Mouse (Mus musculus) intestine, postnatal 0 days (tissue): ENCODE data around the gene Poc1b. TPM values are rescaled to one million over a fixed set of nuclear protein-coding genes. Genes with fewer than 3 reads are reported as not detected.
A peak's percentile ranks its signal among the peaks of the same experiment; 100 is the strongest.

Source experiments
- ATAC-seq: fragments of 200-750 bp; cut with Nextera tagmentation; 2 replicates; pipeline ENCODE4 v1.8.0; 2017; ENCODE audit warnings: mild to moderate bottlenecking, moderate TSS enrichment, moderate library complexity
- H3K27ac ChIP-seq: fragments of 300-500 bp; sonication (generic); 2 replicates; pipeline ENCODE4 v1.5.1; 2014; ENCODE audit warnings: mild to moderate bottlenecking, low read depth, low read length, moderate library complexity
- H3K27me3 ChIP-seq: fragments of 300-500 bp; sonication (generic); replicated peaks from 2 replicates; pipeline ENCODE4 v1.6.1; 2014; ENCODE audit warnings: low read length, mixed read lengths; ENCODE audit not compliant: control insufficient read depth, insufficient read depth
- H3K36me3 ChIP-seq: fragments of 300-500 bp; sonication (generic); 2 replicates; pipeline ENCODE4 v1.6.1; 2014; ENCODE audit warnings: mild to moderate bottlenecking, moderate library complexity; ENCODE audit not compliant: control insufficient read depth, insufficient read depth
- H3K4me1 ChIP-seq: fragments of 300-500 bp; sonication (generic); replicated peaks from 2 replicates; pipeline ENCODE4 v1.6.1; 2014; ENCODE audit warnings: antibody characterized with exemption, low read length, mixed read lengths; ENCODE audit not compliant: control insufficient read depth, insufficient read depth
- H3K4me2 ChIP-seq: fragments of 300-500 bp; sonication (generic); replicated peaks from 2 replicates; pipeline ENCODE4 v1.6.1; 2014; ENCODE audit warnings: low read depth, mild to moderate bottlenecking, moderate library complexity
- H3K4me3 ChIP-seq: fragments of 300-500 bp; sonication (generic); 2 replicates; pipeline ENCODE4 v1.5.1; 2014; ENCODE audit warnings: low read depth, low read length
- H3K9ac ChIP-seq: fragments of 300-500 bp; sonication (generic); 2 replicates; pipeline ENCODE4 v1.6.1; 2014; ENCODE audit warnings: mild to moderate bottlenecking, low read depth, low read length
- H3K9me3 ChIP-seq: fragments of 300-500 bp; sonication (generic); 2 replicates; pipeline ENCODE4 v1.6.1; 2016; ENCODE audit warnings: mixed run types; ENCODE audit not compliant: control insufficient read depth
- CTCF ChIP-seq: sonication (generic); IDR thresholded peaks from 2 replicates; pipeline ENCODE4 v1.5.1; 2016; ENCODE audit warnings: low read depth, mild to moderate bottlenecking, control low read depth, antibody characterized with exemption, moderate library complexity
- WGBS: fragments of 180-500 bp; shearing (Covaris S2); extraction: QIAGEN DNeasy Blood & Tissue Kit; methylation state at CpG from one replicate; pipeline ENCODE4 v1.1.7; 2014; 5-methylcytosine and 5-hydroxymethylcytosine counted together
- polyA plus RNA-seq: library from polyadenylated mRNA; unstranded; fragments of >200 nt; fragmentation: Nextera tagmentation; extraction: Ambion mirVana; gene quantifications from 2 replicates; pipeline ENCODE4 v1.2.1, GENCODE M21; 2015

The Poc1b gene
- polyA plus RNA-seq, 1 experiment from 2014 or later: 8.5 TPM

DNA sequence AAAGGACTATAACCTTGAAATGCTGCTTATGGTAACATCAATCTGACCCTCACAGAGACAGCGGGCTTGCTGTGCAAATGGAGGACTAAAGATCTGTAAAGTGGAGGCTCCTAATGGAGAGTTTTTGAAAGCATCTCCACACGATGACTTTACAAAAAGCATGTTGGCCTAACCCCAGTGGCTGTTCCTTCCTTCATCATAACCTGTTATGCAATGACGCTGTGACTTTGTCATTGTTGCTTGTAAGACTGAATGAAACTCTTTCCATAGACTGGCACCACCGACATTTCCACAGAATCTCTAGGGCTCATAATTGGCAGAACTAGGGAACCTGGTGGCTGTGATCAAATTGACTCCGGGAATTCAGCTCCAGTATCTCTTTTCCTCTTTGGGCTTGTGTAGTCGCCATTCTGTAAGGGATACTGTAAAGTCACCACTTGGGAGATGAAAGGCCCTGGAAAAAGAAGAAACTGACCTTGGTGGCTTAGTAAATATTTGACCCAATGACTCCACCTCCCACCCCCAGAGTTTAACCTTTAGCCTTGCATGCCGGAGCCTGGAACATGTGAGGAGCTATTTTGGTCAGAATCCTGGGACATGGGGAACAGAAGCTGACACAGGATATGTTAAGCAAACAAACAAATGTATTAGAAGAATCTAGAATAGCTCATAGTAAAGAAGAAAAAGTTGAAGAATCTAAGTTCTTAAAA is 125.8 kb downstream of the Poc1b start:
- H3K27ac ChIP-seq: peak overlapping the region; percentile 52
- H3K4me1 ChIP-seq: peaks cover 3% of the 10 kb centered on the region; the same call in 1 of the 2 replicates
- no peak overlapping the region for H3K4me3 ChIP-seq
- H3K27me3 ChIP-seq: no peaks in the 10 kb centered on the region
- H3K9ac ChIP-seq: no peak overlapping the region
- no peaks in the 10 kb centered on the region for H3K36me3 ChIP-seq
- no peaks in the 10 kb centered on the region for H3K9me3 ChIP-seq
- TF ChIP-seq CTCF: no peak
- H3K4me2 ChIP-seq: no peak overlapping the region
- 53% methylated on average over 7 of the region's 7 CpGs for WGBS
- no peak for ATAC-seq

DNA sequence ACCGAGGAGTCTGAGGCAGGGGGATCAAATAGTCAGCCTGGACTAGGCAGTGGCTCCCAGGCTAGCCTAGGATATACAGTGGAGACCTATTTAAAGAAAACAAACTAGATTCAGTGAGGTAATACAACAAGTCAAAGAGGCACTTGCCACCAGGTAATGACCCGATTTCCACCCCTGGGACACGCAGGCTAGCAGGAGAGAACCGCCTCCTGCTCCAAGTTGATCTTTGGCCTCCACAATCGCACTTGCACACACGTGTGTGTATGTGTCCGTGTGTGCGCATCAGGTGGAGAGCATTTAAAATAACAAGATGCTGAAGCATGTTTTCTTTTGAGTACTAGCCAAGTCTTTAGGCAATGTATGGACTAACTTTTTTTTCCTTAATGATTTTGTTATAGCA is 127.5 kb downstream of the Poc1b start:
- no peak for TF ChIP-seq CTCF
- Histone ChIP-seq H3K9ac (no peak overlapping the region), H3K27me3 (no peaks in the 10 kb centered on the region), H3K9me3 (no peaks in the 10 kb centered on the region), H3K4me2 (no peak overlapping the region), H3K4me1 (peaks cover 3% of the 10 kb centered on the region; the same call in 1 of the 2 replicates), H3K27ac (no peak overlapping the region), H3K4me3 (no peak overlapping the region), H3K36me3 (no peaks in the 10 kb centered on the region)
- no peak for ATAC-seq
- WGBS: 80% methylated on average over 8 of the region's 8 CpGs

DNA sequence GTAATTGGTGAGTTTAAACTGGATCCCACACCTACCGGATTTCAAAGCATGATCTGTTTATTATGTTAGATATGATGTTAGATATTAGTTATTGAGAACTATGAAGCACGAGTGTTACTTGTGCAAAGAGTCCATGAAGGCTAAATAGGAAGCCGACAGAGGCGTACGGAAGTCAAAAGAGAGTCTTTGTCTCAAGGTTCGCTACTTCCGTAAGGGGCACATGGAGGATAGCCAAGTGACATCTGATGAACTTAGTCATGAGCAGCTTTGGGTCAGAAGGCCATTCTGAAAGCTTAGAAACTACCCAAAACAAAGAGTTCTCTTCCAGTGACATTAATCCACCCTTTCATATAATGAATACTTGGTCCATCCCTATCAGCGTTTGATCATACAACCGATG is 128.2 kb downstream of the Poc1b start:
- WGBS: 92% methylated on average over 9 of the region's 9 CpGs
- Histone ChIP-seq H3K4me2 (no peak overlapping the region), H3K4me1 (peaks cover 3% of the 10 kb centered on the region; the same call in 1 of the 2 replicates), H3K27ac (no peak overlapping the region), H3K4me3 (no peak overlapping the region), H3K27me3 (no peaks in the 10 kb centered on the region), H3K9ac (no peak overlapping the region), H3K36me3 (no peaks in the 10 kb centered on the region), H3K9me3 (no peaks in the 10 kb centered on the region)
- TF ChIP-seq CTCF: no peak
- ATAC-seq: no peak

DNA sequence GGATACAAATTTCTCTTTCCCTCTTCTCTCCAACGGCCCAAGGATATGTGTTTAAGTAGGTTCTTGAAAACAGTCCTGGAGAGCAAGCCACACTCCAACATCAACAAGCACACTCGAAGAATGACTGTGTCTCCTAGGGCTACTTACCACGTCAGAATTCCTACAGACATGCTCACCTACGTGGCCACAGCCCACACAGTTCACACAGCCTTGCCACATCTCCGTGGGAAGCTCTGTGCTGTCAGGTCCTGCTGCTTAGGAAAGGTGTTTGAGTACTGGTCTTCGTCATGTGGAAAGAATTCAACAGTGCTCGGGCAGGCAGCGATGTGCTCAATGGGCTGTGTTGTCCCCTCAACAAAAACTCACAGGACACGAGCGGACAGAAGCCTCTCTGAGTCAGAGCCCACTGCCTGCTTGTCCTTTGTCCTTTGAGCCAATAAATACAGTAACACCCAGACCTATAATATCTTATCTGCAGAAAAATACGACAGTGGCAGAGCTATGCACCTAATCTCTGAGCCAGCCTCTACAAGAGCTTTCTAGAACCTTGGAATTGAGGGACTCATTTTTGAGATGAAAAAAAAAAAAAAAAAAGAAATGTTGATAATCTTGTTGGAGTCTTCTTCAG is 130.5 kb downstream of the Poc1b start:
- Histone ChIP-seq H3K27ac (peak overlapping the region; percentile 80), H3K9ac (no peak overlapping the region), H3K4me1 (peaks cover 6% of the 10 kb centered on the region; the same call in 1 of the 2 replicates), H3K4me2 (peak overlapping the region; percentile 44), H3K4me3 (no peak overlapping the region), H3K27me3 (no peaks in the 10 kb centered on the region), H3K9me3 (no peaks in the 10 kb centered on the region), H3K36me3 (no peaks in the 10 kb centered on the region)
- WGBS: 41% methylated on average over 11 of the region's 11 CpGs
- TF ChIP-seq CTCF: no peak
- peak; percentile 75 for ATAC-seq

DNA sequence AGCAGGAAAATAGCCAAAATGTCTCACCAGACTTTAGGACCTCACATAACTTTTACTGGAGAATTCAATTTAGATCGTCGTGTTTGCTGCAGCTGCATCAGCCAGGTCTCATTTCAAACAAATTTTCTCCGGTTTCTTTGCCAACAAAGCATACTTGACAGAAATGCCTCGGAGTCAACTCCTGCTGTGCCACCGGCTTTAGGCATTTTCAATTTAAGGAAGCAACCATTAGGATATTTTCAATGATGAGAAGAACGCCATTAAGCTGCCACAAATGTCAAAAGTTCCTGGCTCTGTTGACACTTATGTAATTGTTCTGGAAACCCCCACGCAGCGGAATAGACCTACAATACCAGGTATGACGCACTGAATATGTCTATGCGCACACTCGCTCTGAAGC is 131.7 kb downstream of the Poc1b start:
- no peak for ATAC-seq
- Histone ChIP-seq H3K4me2 (no peak overlapping the region), H3K9me3 (no peaks in the 10 kb centered on the region), H3K9ac (no peak overlapping the region), H3K4me1 (peaks cover 3% of the 10 kb centered on the region; the same call in 1 of the 2 replicates), H3K27ac (no peak overlapping the region), H3K36me3 (no peaks in the 10 kb centered on the region), H3K27me3 (no peaks in the 10 kb centered on the region), H3K4me3 (no peak overlapping the region)
- no peak for TF ChIP-seq CTCF
- 90% methylated on average over 11 of the region's 11 CpGs for WGBS

DNA sequence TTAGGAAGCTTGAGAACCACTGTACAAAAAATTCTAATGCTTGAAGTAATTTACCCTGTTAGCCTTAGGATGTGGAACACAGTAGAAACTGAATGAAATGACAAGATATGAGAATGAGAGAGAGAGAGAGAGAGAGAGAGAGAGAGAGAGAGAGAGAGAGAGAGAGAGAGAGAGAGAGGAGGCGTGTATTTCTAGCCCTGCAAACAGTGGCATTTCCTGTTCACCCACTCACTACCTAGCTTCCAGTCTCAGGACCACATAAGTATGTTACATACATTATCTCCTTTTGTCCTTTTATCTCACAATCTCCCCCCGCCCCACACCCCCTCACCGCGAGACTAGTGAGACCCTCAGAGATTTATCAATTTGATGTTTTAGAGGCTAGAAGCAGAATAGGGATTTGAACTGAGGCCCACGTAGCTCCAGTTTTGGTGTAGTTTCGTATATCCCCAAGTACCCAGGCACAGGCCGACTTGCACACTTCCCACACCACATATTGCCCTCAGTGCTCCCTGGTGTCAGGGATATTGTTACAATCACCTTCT is 134.5 kb downstream of the Poc1b start:
- 84% methylated on average over 7 of the region's 7 CpGs for WGBS
- no peak for ATAC-seq
- H3K9me3 ChIP-seq: no peaks in the 10 kb centered on the region
- H3K9ac ChIP-seq: no peak overlapping the region
- H3K4me3 ChIP-seq: no peak overlapping the region
- no peak overlapping the region; the same call in 1 of the 2 replicates for H3K27ac ChIP-seq
- no peak for TF ChIP-seq CTCF
- no peak overlapping the region for H3K4me2 ChIP-seq
- H3K27me3 ChIP-seq: no peaks in the 10 kb centered on the region
- no peaks in the 10 kb centered on the region for H3K36me3 ChIP-seq
- peaks cover 3% of the 10 kb centered on the region; the same call in 1 of the 2 replicates for H3K4me1 ChIP-seq
